Mouse (Mus musculus): Measurements from ENCODE around the gene Zfp46.

The Zfp46 gene

GRCm38 (mm10) chr4:136266716-136267343 is 17.7 kb upstream of the Zfp46 start:
- no peak for DNase-seq (ENCODE audit: low spot score)

GRCm38 (mm10) chr4:136268912-136269311 is 15.6 kb upstream of the Zfp46 start:
- no peak for DNase-seq (ENCODE audit: low spot score)

GRCm38 (mm10) chr4:136270648-136271047 is 13.8 kb upstream of the Zfp46 start:
- DNase-seq (ENCODE audit: low spot score): no peak

GRCm38 (mm10) chr4:136281097-136281496 is 3.4 kb upstream of the Zfp46 start:
- DNase-seq (ENCODE audit: low spot score): no peak

- no peak for DNase-seq (ENCODE audit: low spot score)
Measured at GRCm38 (mm10) chr4:136281611-136282010, 2.9 kb upstream of the Zfp46 start.

- DNase-seq (ENCODE audit: low spot score): no peak
Measured at GRCm38 (mm10) chr4:136282621-136283480, 1.6 kb upstream of the Zfp46 start.

GRCm38 (mm10) chr4:136283783-136284182 is 700 bp upstream of the Zfp46 start:
- peak; percentile 74 for DNase-seq (ENCODE audit: low spot score)

- DNase-seq (ENCODE audit: low spot score): no peak
Measured at GRCm38 (mm10) chr4:136284891-136285290, 408 bp downstream of the Zfp46 start.

GRCm38 (mm10) chr4:136285348-136285810 is 896 bp downstream of the Zfp46 start:
- peak; percentile 98 for DNase-seq (ENCODE audit: low spot score)

GRCm38 (mm10) chr4:136285811-136286371 is 1.4 kb downstream of the Zfp46 start:
- DNase-seq (ENCODE audit: low spot score): peak; percentile 99

- DNase-seq (ENCODE audit: low spot score): no peak
Measured at GRCm38 (mm10) chr4:136289918-136290780, 5.7 kb downstream of the Zfp46 start.

- no peak for DNase-seq (ENCODE audit: low spot score)
Measured at GRCm38 (mm10) chr4:136290781-136291595, 6.5 kb downstream of the Zfp46 start.

- DNase-seq (ENCODE audit: low spot score): no peak
Measured at GRCm38 (mm10) chr4:136291692-136292091, 7.2 kb downstream of the Zfp46 start.

GRCm38 (mm10) chr4:136295941-136296340 is 11.5 kb downstream of the Zfp46 start:
- DNase-seq (ENCODE audit: low spot score): no peak

- no peak for DNase-seq (ENCODE audit: low spot score)
Measured at GRCm38 (mm10) chr4:136302462-136302861, 18.0 kb downstream of the Zfp46 start.

GRCm38 (mm10) chr4:136304181-136304580 is 19.7 kb downstream of the Zfp46 start:
- DNase-seq (ENCODE audit: low spot score): no peak

GRCm38 (mm10) chr4:136308355-136308754 is 23.9 kb downstream of the Zfp46 start:
- peak; percentile 44 for DNase-seq (ENCODE audit: low spot score)

- peak; percentile 81 for DNase-seq (ENCODE audit: low spot score)
Measured at GRCm38 (mm10) chr4:136309780-136310179, 25.3 kb downstream of the Zfp46 start.

GRCm38 (mm10) chr4:136310229-136311041 is 26.0 kb downstream of the Zfp46 start, which contains the start of gene Hnrnpr:
Hnrnpr (plus strand) TSS chr4:136310942.
- DNase-seq (ENCODE audit: low spot score): peak; percentile 100

All from MN1 (cell line).